Mouse (Mus musculus): ENCODE results near the gene Trnp1.

DNA sequence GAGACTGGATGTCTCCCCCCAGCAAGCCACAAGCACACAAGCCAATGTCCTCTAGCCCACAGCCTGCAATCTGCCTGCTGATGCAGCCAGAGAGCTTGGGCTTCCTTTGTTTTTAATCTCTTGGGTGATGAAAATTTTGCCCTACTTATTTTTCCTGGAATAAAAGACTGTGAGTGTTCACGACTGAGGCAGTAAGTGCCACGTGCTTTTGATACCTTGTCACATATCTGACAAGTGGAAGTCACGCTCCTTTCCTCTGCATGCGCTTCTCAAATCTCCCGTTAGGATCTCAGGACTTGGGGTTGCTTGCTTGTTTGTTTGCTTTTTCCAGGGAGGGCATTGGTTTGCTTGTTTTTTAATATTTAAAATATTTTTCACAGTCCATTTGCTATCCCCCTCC, 6.0 kb upstream of the Trnp1 start:
- TF ChIP-seq POLR2A (IDR thresholded peaks at IDR 0.05; ENCODE audit: borderline replicate concordance, extremely low read depth, low read depth, low read length) (no peak), CTCF (IDR thresholded peaks at IDR 0.05; ENCODE audit: insufficient read depth, low read length) (no peak)
